Mouse (Mus musculus) midbrain, embryonic 16.5 days (tissue): ENCODE measurements around the gene Megf11. TPM values are rescaled to one million over a fixed set of nuclear protein-coding genes. Genes with fewer than 3 reads are reported as not detected.
A peak's percentile ranks its signal among the peaks of the same experiment; 100 is the strongest.

Experiments
- ATAC-seq: fragments of 200-750 bp; cut with Nextera tagmentation; 2 replicates; pipeline ENCODE4 v1.8.0; 2017; ENCODE audit warnings: moderate TSS enrichment
- H3K27ac ChIP-seq: fragments of 300-500 bp; sonication (generic); 2 replicates; pipeline ENCODE4 v1.5.1; 2014; ENCODE audit warnings: mild to moderate bottlenecking, low read length, mixed read lengths
- H3K27me3 ChIP-seq: fragments of 300-500 bp; sonication (generic); 2 replicates; pipeline ENCODE4 v1.6.1; 2014; ENCODE audit warnings: low read depth, low read length, mixed read lengths; ENCODE audit not compliant: control insufficient read depth, insufficient read depth
- H3K36me3 ChIP-seq: fragments of 300-500 bp; sonication (generic); 2 replicates; pipeline ENCODE4 v1.6.1; 2014; ENCODE audit warnings: mild to moderate bottlenecking, low read length, moderate library complexity, mixed read lengths; ENCODE audit not compliant: control insufficient read depth, insufficient read depth
- H3K4me1 ChIP-seq: fragments of 300-500 bp; sonication (generic); 2 replicates; pipeline ENCODE4 v1.6.1; 2014; ENCODE audit warnings: mild to moderate bottlenecking, low read length, mixed read lengths; ENCODE audit not compliant: control insufficient read depth, insufficient read depth
- H3K4me2 ChIP-seq: fragments of 300-500 bp; sonication (generic); 2 replicates; pipeline ENCODE4 v1.6.1; 2014; ENCODE audit warnings: mild to moderate bottlenecking, low read length, mixed read lengths
- H3K4me3 ChIP-seq: fragments of 300-500 bp; sonication (generic); 2 replicates; pipeline ENCODE4 v1.5.1; 2014; ENCODE audit warnings: low read depth, mild to moderate bottlenecking, low read length, moderate library complexity, mixed read lengths
- H3K9ac ChIP-seq: fragments of 300-500 bp; sonication (generic); 2 replicates; pipeline ENCODE4 v1.6.1; 2014; ENCODE audit warnings: low read depth, low read length, mixed read lengths
- H3K9me3 ChIP-seq: fragments of 300-500 bp; sonication (generic); replicated peaks from 2 replicates; pipeline ENCODE4 v1.6.1; 2014; ENCODE audit warnings: mild to moderate bottlenecking, low read length, mixed read lengths; ENCODE audit not compliant: control insufficient read depth, poor library complexity, severe bottlenecking
- WGBS: fragments of 180-500 bp; shearing (Covaris S2); extraction: QIAGEN DNeasy Blood & Tissue Kit; methylation state at CpG from one replicate; pipeline ENCODE4 v1.1.7; 2014; 5-methylcytosine and 5-hydroxymethylcytosine counted together
- polyA plus RNA-seq: library from polyadenylated mRNA; unstranded; fragments of >200 nt; fragmentation: Nextera tagmentation; extraction: Ambion mirVana; gene quantifications from 2 replicates; pipeline ENCODE4 v1.2.1, GENCODE M21; 2015

The Megf11 gene
- polyA plus RNA-seq, 1 experiment from 2014 or later = 20.5 TPM

DNA sequence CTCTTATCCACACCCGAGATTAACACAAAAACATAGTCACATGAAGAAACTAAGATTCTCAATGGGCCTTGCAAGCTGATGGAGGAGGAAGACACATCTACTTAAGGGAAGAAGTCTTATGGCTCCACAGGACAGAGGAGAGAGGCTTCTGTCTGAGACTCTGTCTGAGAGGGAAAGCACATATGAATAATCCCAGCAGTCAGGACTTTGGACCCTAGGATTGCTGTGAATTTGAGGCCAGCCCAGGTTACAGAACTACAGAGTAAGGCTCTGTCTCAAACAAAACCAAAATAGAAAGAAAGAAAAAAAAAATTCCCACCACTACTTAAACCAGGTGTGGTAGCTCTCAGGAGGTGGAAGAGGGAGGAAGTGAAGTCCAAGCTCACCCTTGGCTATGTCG lies 266.7 kb downstream of the Megf11 start:
- H3K9ac ChIP-seq = no peak overlapping the region
- H3K4me3 ChIP-seq = no peak overlapping the region
- no peak overlapping the region for H3K4me2 ChIP-seq
- H3K4me1 ChIP-seq = no peaks in the 10 kb centered on the region; the same call in 1 of the 2 replicates
- H3K27me3 ChIP-seq = no peaks in the 10 kb centered on the region
- ATAC-seq = no peak
- WGBS = 54% methylated on average over 2 of the region's 2 CpGs
- H3K9me3 ChIP-seq = no peaks in the 10 kb centered on the region
- H3K27ac ChIP-seq = no peak overlapping the region
- H3K36me3 ChIP-seq = no peaks in the 10 kb centered on the region

DNA sequence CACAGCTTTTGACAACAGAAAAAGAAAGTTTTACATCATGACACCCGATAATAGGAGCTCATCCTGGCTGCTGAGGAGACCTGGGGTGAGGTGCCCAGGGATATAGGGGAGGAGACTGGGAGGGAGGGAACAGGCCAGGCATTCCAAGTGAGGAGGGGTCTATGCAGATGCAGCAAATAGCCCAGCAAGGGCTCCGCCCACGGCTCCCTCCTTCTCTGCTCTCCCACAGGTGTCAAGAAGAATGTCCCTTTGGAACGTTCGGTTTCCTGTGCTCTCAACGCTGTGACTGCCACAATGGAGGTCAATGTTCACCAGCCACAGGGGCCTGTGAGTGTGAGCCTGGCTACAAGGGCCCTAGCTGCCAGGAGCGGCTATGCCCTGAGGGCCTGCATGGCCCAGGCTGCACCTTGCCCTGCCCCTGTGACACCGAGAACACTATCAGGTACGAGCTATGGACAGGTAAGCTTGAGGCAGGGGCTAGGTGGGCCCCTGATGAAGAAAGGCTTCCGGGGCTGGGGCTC lies 267.5 kb downstream of the Megf11 start:
- ATAC-seq = no peak
- Histone ChIP-seq H3K27ac (no peak overlapping the region), H3K36me3 (no peaks in the 10 kb centered on the region), H3K4me1 (no peaks in the 10 kb centered on the region; the same call in 1 of the 2 replicates), H3K4me3 (no peak overlapping the region), H3K4me2 (no peak overlapping the region), H3K9me3 (no peaks in the 10 kb centered on the region), H3K9ac (no peak overlapping the region), H3K27me3 (no peaks in the 10 kb centered on the region)
- WGBS = 81% methylated on average over 10 of the region's 10 CpGs

DNA sequence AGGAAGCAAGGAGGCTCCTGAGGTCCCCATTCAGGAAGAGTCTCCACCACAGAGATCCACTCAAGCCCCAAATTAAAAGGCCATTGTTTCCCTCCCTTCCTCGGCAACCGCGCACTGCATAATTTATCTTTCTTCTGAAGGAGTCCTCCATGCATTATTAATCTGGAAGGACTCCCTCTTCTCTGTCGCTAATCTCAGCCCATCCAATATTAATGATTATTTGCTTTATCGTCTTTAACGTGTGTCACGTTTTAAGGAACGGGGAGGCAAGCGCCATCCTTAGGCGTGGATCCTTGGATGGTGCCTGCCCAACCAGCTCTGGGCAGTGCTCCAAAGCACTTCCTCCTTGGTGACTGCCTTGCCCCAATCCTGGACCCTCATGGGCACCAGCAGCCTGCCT lies 269.3 kb downstream of the Megf11 start:
- Histone ChIP-seq H3K27ac (no peak overlapping the region), H3K9me3 (no peaks in the 10 kb centered on the region), H3K4me2 (no peak overlapping the region), H3K27me3 (no peaks in the 10 kb centered on the region), H3K4me1 (peaks cover 3% of the 10 kb centered on the region; the same call in 1 of the 2 replicates), H3K9ac (no peak overlapping the region), H3K36me3 (no peaks in the 10 kb centered on the region), H3K4me3 (no peak overlapping the region)
- peak; percentile 54; the same call in 1 of the 2 replicates for ATAC-seq
- 56% methylated on average over 10 of the region's 10 CpGs for WGBS

DNA sequence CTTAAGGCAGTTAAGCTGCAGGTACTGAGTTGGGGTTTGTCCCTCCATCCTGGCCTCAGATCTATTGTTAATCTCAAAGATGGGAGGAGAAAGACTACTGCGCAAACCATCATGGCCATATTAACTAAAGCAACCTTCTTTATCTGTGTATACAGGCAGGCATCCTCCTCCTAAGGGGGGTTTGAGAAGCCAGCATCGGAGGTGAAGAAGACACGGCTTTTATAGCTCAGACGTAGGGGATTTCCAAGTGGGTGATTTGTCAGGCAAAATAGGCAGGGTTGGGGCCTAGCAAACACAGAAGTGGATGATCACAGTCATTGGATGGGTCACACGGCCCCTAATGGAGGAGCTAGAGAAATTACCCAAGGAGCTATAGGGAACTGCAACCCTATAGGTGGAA lies 271.2 kb downstream of the Megf11 start:
- H3K9ac ChIP-seq = no peak overlapping the region
- H3K36me3 ChIP-seq = no peaks in the 10 kb centered on the region
- H3K4me1 ChIP-seq = peaks cover 6% of the 10 kb centered on the region
- H3K4me3 ChIP-seq = no peak overlapping the region
- WGBS = 90% methylated on average over 5 of the region's 5 CpGs
- H3K27ac ChIP-seq = no peak overlapping the region
- no peaks in the 10 kb centered on the region for H3K9me3 ChIP-seq
- H3K4me2 ChIP-seq = no peak overlapping the region
- no peaks in the 10 kb centered on the region for H3K27me3 ChIP-seq
- ATAC-seq = no peak

DNA sequence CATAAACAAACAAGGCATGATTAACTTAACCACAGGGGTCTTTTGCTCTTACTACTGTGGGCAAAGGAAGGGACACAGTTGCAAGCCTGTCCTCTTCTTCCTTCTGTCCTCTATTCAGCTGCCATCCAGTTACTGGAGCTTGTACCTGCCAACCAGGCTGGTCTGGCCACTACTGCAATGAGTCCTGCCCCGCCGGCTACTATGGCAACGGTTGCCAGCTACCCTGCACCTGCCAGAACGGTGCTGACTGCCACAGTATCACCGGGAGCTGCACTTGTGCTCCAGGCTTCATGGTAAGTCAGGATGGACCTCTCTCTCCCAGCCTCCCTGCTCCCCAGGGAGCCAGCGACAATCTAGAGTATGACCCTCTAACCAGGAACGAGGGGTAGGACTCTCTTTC lies 274.8 kb downstream of the Megf11 start:
- Histone ChIP-seq H3K9ac (no peak overlapping the region), H3K27me3 (no peaks in the 10 kb centered on the region), H3K36me3 (no peaks in the 10 kb centered on the region), H3K4me1 (peaks cover 12% of the 10 kb centered on the region), H3K9me3 (no peaks in the 10 kb centered on the region), H3K4me2 (no peak overlapping the region), H3K4me3 (no peak overlapping the region), H3K27ac (no peak overlapping the region)
- 77% methylated on average over 7 of the region's 7 CpGs for WGBS
- ATAC-seq = no peak

DNA sequence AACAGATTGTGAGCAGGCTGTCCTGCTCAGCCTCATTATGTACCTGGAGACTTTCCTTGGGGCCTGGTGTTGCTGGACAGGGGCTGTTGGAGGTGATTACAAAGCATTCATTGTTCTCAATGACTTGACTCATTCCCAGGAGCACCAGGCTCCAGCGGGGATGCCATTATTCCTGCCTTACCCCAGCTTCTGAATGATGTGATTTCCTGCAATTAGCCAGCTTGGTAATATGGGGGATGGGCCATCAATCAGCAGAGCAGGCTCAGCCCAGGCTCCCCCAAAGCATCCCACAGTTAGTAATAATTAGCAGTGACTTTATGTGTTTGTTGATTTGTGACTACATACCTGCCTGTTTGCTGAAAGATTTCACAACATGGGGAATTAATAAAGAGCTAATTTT lies 279.2 kb downstream of the Megf11 start:
- WGBS = 0% methylated on average over 1 of the region's 1 CpGs
- Histone ChIP-seq H3K27ac (no peak overlapping the region), H3K27me3 (no peaks in the 10 kb centered on the region), H3K4me1 (peaks cover 12% of the 10 kb centered on the region), H3K9me3 (no peaks in the 10 kb centered on the region), H3K36me3 (no peaks in the 10 kb centered on the region), H3K4me2 (no peak overlapping the region), H3K9ac (no peak overlapping the region), H3K4me3 (no peak overlapping the region)
- ATAC-seq = no peak

DNA sequence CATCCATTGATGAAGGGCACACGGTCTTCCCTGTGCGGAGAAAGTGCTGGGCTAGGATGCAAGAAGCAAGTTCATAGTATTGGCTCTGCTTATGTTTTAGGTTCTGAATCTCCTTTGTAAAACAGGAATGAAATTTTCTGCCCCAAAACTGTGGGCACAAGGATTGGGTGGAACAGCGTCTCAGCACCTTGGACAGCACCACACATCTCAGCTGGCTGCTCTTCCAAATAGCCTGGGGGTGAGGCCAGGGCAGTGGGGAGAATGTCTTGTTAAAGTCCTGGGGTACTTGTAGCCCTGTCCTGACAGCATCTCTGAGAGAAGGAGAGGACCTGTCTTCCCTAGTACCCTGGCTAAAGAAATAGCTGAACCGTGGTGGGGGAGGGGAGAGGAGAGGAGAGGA lies 281.1 kb downstream of the Megf11 start:
- H3K27ac ChIP-seq = no peak overlapping the region
- H3K9me3 ChIP-seq = no peaks in the 10 kb centered on the region
- H3K9ac ChIP-seq = no peak overlapping the region
- H3K27me3 ChIP-seq = no peaks in the 10 kb centered on the region
- H3K4me2 ChIP-seq = no peak overlapping the region
- no peak for ATAC-seq
- peaks cover 9% of the 10 kb centered on the region for H3K4me1 ChIP-seq
- 40% methylated on average over 4 of the region's 4 CpGs for WGBS
- H3K4me3 ChIP-seq = no peak overlapping the region
- no peaks in the 10 kb centered on the region for H3K36me3 ChIP-seq

DNA sequence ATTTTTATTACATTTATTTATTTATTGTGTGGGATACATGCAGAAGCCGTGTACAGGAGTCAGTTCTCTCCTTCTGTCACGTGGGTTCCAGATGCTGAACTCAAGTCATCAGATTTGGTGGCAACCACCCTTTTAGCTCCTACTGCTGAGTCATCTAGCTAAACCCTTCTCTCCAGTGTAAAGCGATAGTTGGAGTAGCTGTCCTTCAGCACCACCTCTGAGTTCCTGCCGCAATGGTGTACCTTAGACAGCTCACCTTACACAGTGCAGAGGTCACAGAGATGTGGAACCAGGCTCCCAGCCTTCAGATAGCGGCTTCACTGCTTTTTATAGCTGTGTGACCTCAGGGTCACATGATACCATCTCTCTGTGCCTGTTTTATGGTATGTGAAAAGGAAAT lies 282.1 kb downstream of the Megf11 start:
- Histone ChIP-seq H3K9me3 (no peaks in the 10 kb centered on the region), H3K9ac (no peak overlapping the region), H3K4me2 (no peak overlapping the region), H3K27ac (no peak overlapping the region), H3K4me3 (no peak overlapping the region), H3K4me1 (peaks cover 9% of the 10 kb centered on the region), H3K36me3 (no peaks in the 10 kb centered on the region), H3K27me3 (no peaks in the 10 kb centered on the region)
- WGBS = 30% methylated on average over 5 of the region's 5 CpGs
- ATAC-seq = no peak

DNA sequence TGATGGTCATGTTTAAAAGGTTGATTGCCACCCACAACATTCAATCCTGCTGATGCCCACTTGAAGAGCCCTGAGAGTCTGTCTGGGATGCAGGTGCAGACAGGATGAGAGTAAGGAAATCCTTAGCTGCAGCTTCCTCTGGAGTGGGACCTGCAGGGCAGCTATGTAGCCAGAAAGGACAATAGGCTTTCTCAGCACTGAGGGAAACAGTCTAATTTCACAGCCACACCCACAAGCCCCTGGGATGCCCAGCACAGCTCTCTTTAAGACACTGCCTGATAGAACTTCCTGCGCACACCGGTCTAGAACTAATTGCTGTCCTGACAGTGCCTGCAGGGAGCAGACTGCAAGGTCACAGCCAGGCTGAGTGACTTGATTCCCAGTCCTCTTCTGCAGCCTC lies 282.6 kb downstream of the Megf11 start:
- no peak overlapping the region for H3K9ac ChIP-seq
- H3K27ac ChIP-seq = no peak overlapping the region
- no peak for ATAC-seq
- no peak overlapping the region for H3K4me3 ChIP-seq
- no peak overlapping the region for H3K4me2 ChIP-seq
- no peaks in the 10 kb centered on the region for H3K9me3 ChIP-seq
- peaks cover 9% of the 10 kb centered on the region for H3K4me1 ChIP-seq
- WGBS = 54% methylated on average over 2 of the region's 2 CpGs
- H3K36me3 ChIP-seq = no peaks in the 10 kb centered on the region
- no peaks in the 10 kb centered on the region for H3K27me3 ChIP-seq
